Mouse (Mus musculus) neural tube, embryonic 13.5 days (tissue): Measurements from ENCODE around the gene Espn. TPM values are rescaled to one million over a fixed set of nuclear protein-coding genes. Genes with fewer than 3 reads are reported as not detected.

Experiments used
- ATAC-seq: fragments of 200-750 bp; cut with Nextera tagmentation; 2 replicates; pipeline ENCODE4 v1.8.0; 2017; ENCODE audit warnings: low read depth, mild to moderate bottlenecking, moderate TSS enrichment, moderate library complexity
- H3K27ac ChIP-seq: fragments of 300-500 bp; sonication (generic); replicated peaks from 2 replicates; pipeline ENCODE4 v1.5.1; 2015; ENCODE audit warnings: moderate library complexity, mild to moderate bottlenecking, inconsistent platforms
- H3K27me3 ChIP-seq: fragments of 300-500 bp; sonication (generic); 2 replicates; pipeline ENCODE4 v1.6.1; 2015; ENCODE audit warnings: mild to moderate bottlenecking, inconsistent platforms
- H3K36me3 ChIP-seq: fragments of 300-500 bp; sonication (generic); 2 replicates; pipeline ENCODE4 v1.6.1; 2015; ENCODE audit warnings: mild to moderate bottlenecking, inconsistent platforms
- H3K4me1 ChIP-seq: fragments of 300-500 bp; sonication (generic); replicated peaks from 2 replicates; pipeline ENCODE4 v1.6.1; 2015; ENCODE audit warnings: inconsistent platforms
- H3K4me2 ChIP-seq: fragments of 300-500 bp; sonication (generic); 2 replicates; pipeline ENCODE4 v1.6.1; 2015; ENCODE audit warnings: inconsistent platforms, mild to moderate bottlenecking, moderate library complexity
- H3K4me3 ChIP-seq: fragments of 300-500 bp; sonication (generic); 2 replicates; pipeline ENCODE4 v1.5.1; 2015; ENCODE audit warnings: mild to moderate bottlenecking, inconsistent platforms
- H3K9ac ChIP-seq: fragments of 300-500 bp; sonication (generic); 2 replicates; pipeline ENCODE4 v1.6.1; 2015; ENCODE audit warnings: moderate library complexity, mild to moderate bottlenecking, inconsistent platforms
- H3K9me3 ChIP-seq: fragments of 300-500 bp; sonication (generic); 2 replicates; pipeline ENCODE4 v1.6.1; 2016; ENCODE audit warnings: inconsistent platforms
- WGBS: fragments of 180-500 bp; shearing (Covaris S2); methylation state at CpG from one replicate; pipeline ENCODE4 v1.1.7; 2015; 5-methylcytosine and 5-hydroxymethylcytosine counted together
- polyA plus RNA-seq: library from polyadenylated mRNA; unstranded; fragments of >200 nt; fragmentation: Nextera tagmentation; extraction: Ambion mirVana; gene quantifications from 2 replicates; pipeline ENCODE4 v1.2.1, GENCODE M21; 2015

Gene Espn
- polyA plus RNA-seq, 1 experiment from 2014 or later = 0.21 TPM

GRCm38 (mm10) chr4:152127884-152128283 lies 24.3 kb downstream of the Espn start:
- Histone ChIP-seq H3K36me3 (no peaks in the 10 kb centered on the region), H3K27me3 (peaks cover 100% of the 10 kb centered on the region), H3K4me3 (no peak overlapping the region), H3K9me3 (no peaks in the 10 kb centered on the region), H3K4me1 (peaks cover 47% of the 10 kb centered on the region), H3K9ac (no peak overlapping the region), H3K27ac (no peak overlapping the region), H3K4me2 (no peak overlapping the region)
- 76% methylated on average over 11 of the region's 11 CpGs for WGBS
- no peak for ATAC-seq

DNA sequence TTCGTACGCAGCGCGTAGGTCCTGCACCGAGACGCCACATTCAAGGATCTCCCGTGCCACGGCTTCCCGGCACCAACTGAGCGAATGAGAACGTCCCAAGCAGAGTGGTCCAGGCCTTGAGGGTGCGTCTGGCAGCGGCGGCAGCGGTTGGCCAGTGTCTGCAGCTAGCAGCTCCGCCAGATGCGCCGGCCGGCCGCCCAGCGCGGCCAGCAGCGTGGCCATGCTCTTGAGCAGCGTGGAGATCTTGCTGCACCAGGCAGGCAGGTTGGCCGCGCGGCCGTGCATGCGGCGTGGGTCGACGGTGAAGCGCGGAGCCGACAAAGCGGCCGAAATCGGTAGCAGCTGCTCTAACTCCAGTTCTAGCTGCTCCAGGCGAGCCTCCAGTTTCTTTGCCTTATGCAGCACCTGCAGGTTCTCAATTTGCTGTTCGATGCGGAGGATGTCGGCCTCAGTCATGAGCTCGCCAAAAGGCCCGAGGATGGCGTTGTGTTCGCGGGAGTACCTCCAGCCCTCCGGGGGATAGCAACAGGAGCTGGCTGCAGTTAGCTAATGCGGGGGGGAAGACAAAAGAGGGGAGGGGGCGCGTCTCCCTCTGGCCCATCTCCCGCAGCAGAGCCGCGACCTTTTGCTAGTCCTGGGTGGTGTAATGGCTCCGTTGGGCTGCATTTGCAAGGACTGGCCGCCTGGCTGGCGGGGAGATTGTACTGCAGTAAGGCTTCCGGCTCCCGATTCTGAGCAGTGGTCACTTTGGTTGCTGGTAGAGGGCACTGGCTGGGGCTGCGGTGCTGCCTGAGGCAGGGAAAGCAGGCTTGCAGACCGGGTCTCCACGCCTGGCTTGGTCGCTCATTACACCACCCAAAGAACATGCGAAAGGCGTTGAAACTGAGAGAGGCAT lies 25.9 kb downstream of the Espn start:
- no peak for ATAC-seq

GRCm38 (mm10) chr4:152125161-152126025 lies 26.8 kb downstream of the Espn start:
- peak overlapping the region; percentile 47 for H3K4me2 ChIP-seq
- H3K4me3 ChIP-seq = peak overlapping the region; percentile 26
- no peak overlapping the region for H3K27ac ChIP-seq
- H3K27me3 ChIP-seq = peaks cover 100% of the 10 kb centered on the region
- H3K4me1 ChIP-seq = peaks cover 35% of the 10 kb centered on the region
- no peaks in the 10 kb centered on the region for H3K36me3 ChIP-seq
- no peak for ATAC-seq
- no peak overlapping the region for H3K9ac ChIP-seq
- WGBS = 4% methylated on average over 56 of the region's 56 CpGs
- no peaks in the 10 kb centered on the region for H3K9me3 ChIP-seq

More for the DNA sequence above, 25.9 kb downstream of the Espn start:
- Histone ChIP-seq H3K4me3 (peak overlapping the region; percentile 26), H3K9ac (0 out of 2 replicates have a peak overlapping the region, but pooled peaks have one; percentile 26), H3K36me3 (no peaks in the 10 kb centered on the region), H3K4me1 (peaks cover 35% of the 10 kb centered on the region), H3K4me2 (peak overlapping the region; percentile 47), H3K9me3 (no peaks in the 10 kb centered on the region), H3K27ac (no peak overlapping the region), H3K27me3 (peaks cover 100% of the 10 kb centered on the region)
- WGBS = 2% methylated on average over 65 of the region's 65 CpGs

GRCm38 (mm10) chr4:152124361-152124961 lies 27.7 kb downstream of the Espn start:
- Histone ChIP-seq H3K4me3 (no peak overlapping the region), H3K27ac (no peak overlapping the region), H3K27me3 (peaks cover 100% of the 10 kb centered on the region), H3K36me3 (no peaks in the 10 kb centered on the region), H3K9me3 (no peaks in the 10 kb centered on the region), H3K4me2 (0 out of 2 replicates have a peak overlapping the region, but pooled peaks have one; percentile 47), H3K9ac (no peak overlapping the region), H3K4me1 (peaks cover 43% of the 10 kb centered on the region)
- no peak for ATAC-seq
- WGBS = 5% methylated on average over 13 of the region's 13 CpGs

- under 1% methylated on average over 12 of the region's 12 CpGs for WGBS
Observed at GRCm38 (mm10) chr4:152121183-152121505, 31.0 kb downstream of the Espn start.

GRCm38 (mm10) chr4:152120311-152121182 lies 31.6 kb downstream of the Espn start:
- H3K27ac ChIP-seq = no peak overlapping the region
- peak overlapping the region; percentile 7 for H3K4me3 ChIP-seq
- no peaks in the 10 kb centered on the region for H3K36me3 ChIP-seq
- H3K9me3 ChIP-seq = no peaks in the 10 kb centered on the region
- peaks cover 39% of the 10 kb centered on the region for H3K4me1 ChIP-seq
- H3K4me2 ChIP-seq = peak overlapping the region; percentile 36
- no peak for ATAC-seq
- WGBS = 1% methylated on average over 31 of the region's 31 CpGs
- peaks cover 100% of the 10 kb centered on the region for H3K27me3 ChIP-seq
- H3K9ac ChIP-seq = no peak overlapping the region

More at GRCm38 (mm10) chr4:152121183-152121505, 31.0 kb downstream of the Espn start:
- ATAC-seq = no peak
- H3K9me3 ChIP-seq = no peaks in the 10 kb centered on the region
- H3K9ac ChIP-seq = no peak overlapping the region
- no peaks in the 10 kb centered on the region for H3K36me3 ChIP-seq
- H3K27me3 ChIP-seq = peaks cover 100% of the 10 kb centered on the region
- peak overlapping the region; percentile 36 for H3K4me2 ChIP-seq
- H3K4me1 ChIP-seq = peaks cover 38% of the 10 kb centered on the region
- H3K27ac ChIP-seq = no peak overlapping the region
- peak overlapping the region; percentile 7; the same call in 1 of the 2 replicates for H3K4me3 ChIP-seq

DNA sequence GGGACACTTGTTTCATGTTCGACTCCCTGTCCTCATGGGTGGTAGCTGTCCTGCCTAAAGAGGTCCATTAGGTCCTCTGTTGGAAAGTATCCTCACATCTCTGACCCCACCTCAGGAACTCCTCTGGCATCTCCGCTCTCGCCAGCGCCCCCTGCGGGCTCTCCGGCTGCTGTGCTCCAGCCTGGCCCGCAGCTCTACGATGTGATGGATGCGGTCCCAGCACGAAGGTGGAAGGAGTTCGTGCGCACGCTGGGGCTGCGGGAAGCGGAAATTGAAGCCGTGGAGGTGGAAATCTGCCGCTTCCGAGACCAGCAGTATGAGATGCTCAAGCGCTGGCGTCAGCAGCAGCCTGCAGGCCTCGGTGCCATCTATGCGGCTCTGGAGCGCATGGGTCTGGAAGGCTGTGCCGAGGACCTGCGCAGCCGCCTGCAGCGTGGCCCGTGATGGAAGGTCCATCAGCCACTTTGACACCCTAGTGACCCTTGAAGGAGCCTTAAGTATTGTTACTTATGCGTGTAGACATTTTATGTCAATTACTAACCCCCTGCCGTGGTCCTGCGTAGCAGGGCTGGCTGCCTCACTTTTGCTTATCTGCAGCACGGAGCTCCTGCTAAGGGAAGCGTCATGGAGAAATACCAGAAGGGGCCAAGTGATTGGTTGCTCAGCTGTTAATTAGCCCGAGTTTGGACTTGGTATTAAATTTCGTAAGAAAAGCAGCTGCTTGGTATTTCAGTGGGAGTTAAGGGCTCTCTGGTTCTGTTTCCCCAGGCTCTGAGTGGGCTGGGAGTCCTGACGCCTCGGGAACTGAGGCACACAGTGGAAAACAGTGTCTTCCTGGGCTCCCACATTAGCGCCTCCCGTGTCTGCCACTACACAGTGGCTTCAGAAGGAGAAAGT lies 32.5 kb downstream of the Espn start:
- Histone ChIP-seq H3K36me3 (peaks cover 5% of the 10 kb centered on the region; the same call in 1 of the 2 replicates), H3K27me3 (peaks cover 100% of the 10 kb centered on the region), H3K9ac (0 out of 2 replicates have a peak overlapping the region, but pooled peaks have one; percentile 14), H3K9me3 (no peaks in the 10 kb centered on the region), H3K4me2 (peak overlapping the region; percentile 36), H3K4me3 (0 out of 2 replicates have a peak overlapping the region, but pooled peaks have one; percentile 9), H3K27ac (no peak overlapping the region), H3K4me1 (peaks cover 36% of the 10 kb centered on the region)
- WGBS = 6% methylated on average over 39 of the region's 39 CpGs
- ATAC-seq = peak; percentile 19; the same call in 1 of the 2 replicates

GRCm38 (mm10) chr4:152117538-152117937 lies 34.6 kb downstream of the Espn start:
- no peaks in the 10 kb centered on the region for H3K9me3 ChIP-seq
- no peak overlapping the region for H3K27ac ChIP-seq
- no peak for ATAC-seq
- H3K27me3 ChIP-seq = peaks cover 95% of the 10 kb centered on the region
- no peak overlapping the region for H3K4me3 ChIP-seq
- H3K4me1 ChIP-seq = peaks cover 36% of the 10 kb centered on the region
- H3K36me3 ChIP-seq = peaks cover 25% of the 10 kb centered on the region
- H3K9ac ChIP-seq = no peak overlapping the region
- WGBS = 70% methylated on average over 9 of the region's 9 CpGs
- no peak overlapping the region for H3K4me2 ChIP-seq

DNA sequence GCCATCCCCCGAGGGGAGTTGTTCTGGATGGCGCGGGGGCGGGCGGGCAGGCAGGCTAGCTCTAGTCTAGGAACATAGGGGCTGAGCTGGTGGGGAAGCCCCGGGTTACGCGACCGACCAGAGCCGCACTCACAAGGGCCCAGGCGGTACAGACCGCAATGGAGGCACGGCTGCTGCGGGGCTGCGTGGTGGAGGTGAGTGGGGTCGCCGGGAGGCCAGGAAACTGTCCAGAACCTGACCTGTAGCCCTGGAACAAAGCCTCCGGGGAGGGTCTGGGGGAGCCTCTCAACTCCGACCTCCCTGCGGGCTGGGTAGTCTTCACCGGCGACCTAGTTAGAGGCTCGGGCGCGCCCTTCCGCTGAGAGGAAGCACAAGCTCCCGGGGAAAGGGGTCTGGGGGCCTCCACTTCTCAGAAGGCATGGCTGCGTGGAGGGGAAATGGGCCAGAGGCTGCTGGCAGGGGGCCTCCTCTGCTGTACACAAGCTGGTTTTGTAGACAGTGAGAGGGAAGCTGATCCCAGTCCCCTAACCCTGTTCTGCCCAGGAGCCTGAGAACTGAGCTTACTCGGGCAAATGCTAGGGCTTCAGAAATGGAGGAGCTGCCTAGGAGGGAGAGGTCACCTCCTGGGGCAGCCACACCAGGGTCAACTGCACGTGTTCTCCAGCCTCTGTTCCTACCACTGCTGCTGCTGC lies 36.1 kb downstream of the Espn start, which contains the start of gene Tnfrsf25:
Gene Tnfrsf25 (plus strand): TSS at position 14 of the 692 bp plus-strand sequence.
- Histone ChIP-seq H3K9me3 (no peaks in the 10 kb centered on the region), H3K4me3 (no peak within 1 kb of the TSS), H3K4me2 (peak within 1 kb of the TSS; percentile 22; the same call in 1 of the 2 replicates), H3K4me1 (peaks cover 31% of the 10 kb centered on the region), H3K27me3 (peaks cover 81% of the 10 kb centered on the region), H3K36me3 (peaks cover 35% of the 10 kb centered on the region), H3K9ac (peak within 1 kb of the TSS; percentile 34; the same call in 1 of the 2 replicates), H3K27ac (no peak within 1 kb of the TSS)
- ATAC-seq = 0 out of 2 replicates have a peak, but pooled peaks have one; percentile 14
- WGBS = 1% methylated on average over 30 of the region's 30 CpGs

DNA sequence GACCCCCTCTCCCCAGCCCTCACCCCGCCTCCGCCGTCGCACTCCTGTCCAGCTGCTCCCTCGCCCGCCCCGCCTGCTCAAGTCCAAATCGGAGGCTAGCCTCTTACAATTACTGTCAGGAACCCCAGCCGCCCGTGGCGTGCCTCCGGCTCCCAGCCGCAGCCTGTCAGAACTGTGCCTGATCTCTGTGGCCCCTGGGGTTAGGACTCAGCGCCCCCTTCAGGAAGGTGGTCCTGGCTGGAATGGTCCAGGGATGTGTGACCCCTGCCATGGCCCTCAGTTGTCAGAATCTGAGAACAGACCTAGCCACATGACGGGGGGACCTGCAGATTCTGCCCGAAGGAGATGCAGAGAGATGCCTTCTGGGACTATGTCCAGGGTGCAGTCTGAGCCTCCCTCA lies 38.1 kb downstream of the Espn start:
- H3K9me3 ChIP-seq = no peaks in the 10 kb centered on the region
- no peak overlapping the region for H3K27ac ChIP-seq
- H3K36me3 ChIP-seq = peaks cover 41% of the 10 kb centered on the region
- H3K4me1 ChIP-seq = peaks cover 15% of the 10 kb centered on the region
- no peak overlapping the region for H3K4me3 ChIP-seq
- ATAC-seq = no peak
- WGBS = 65% methylated on average over 16 of the region's 16 CpGs
- no peak overlapping the region for H3K4me2 ChIP-seq
- no peak overlapping the region for H3K9ac ChIP-seq
- peaks cover 61% of the 10 kb centered on the region for H3K27me3 ChIP-seq
